Mouse (Mus musculus): ENCODE measurements around the gene Nkx6-2.

- TF ChIP-seq CTCF (IDR thresholded peaks at IDR 0.05; ENCODE audit: extremely low read depth, insufficient read length, insufficient replicate concordance, low read depth, low read length) (no peak), POLR2A (IDR thresholded peaks at IDR 0.05; ENCODE audit: low read depth, low read length) (no peak)
Measured at GRCm38 (mm10) chr7:139556331-139556730, 26.3 kb downstream of the Nkx6-2 start.

Data from small intestine, adult 2 months (tissue).